Mouse (Mus musculus) lung, postnatal 0 days (tissue): Measurements from ENCODE around the gene Homer1. TPM values are rescaled to one million over a fixed set of nuclear protein-coding genes. Genes with fewer than 3 reads are reported as not detected.

ENCODE experiments used
- ATAC-seq: fragments of 200-750 bp; cut with Nextera tagmentation; 2 replicates; pipeline ENCODE4 v1.8.0; 2017; ENCODE audit warnings: moderate library complexity
- DNase-seq: peaks from one replicate; pipeline ENCODE4 v3.0.0-alpha.2; 2016; ENCODE audit warnings: low spot score
- H3K27ac ChIP-seq: fragments of 300-500 bp; sonication (generic); 2 replicates; pipeline ENCODE4 v1.5.1; 2014; ENCODE audit warnings: antibody characterized with exemption, mild to moderate bottlenecking, low read length, mixed read lengths
- H3K27me3 ChIP-seq: fragments of 300-500 bp; sonication (generic); replicated peaks from 2 replicates; pipeline ENCODE4 v1.6.1; 2014; ENCODE audit warnings: low read length, mixed read lengths; ENCODE audit not compliant: insufficient read depth
- H3K36me3 ChIP-seq: fragments of 300-500 bp; sonication (generic); 2 replicates; pipeline ENCODE4 v1.6.1; 2014; ENCODE audit warnings: low read length, mixed read lengths; ENCODE audit not compliant: insufficient read depth
- H3K4me1 ChIP-seq: fragments of 300-500 bp; sonication (generic); 2 replicates; pipeline ENCODE4 v1.6.1; 2014; ENCODE audit warnings: antibody characterized with exemption, low read depth, low read length, mixed read lengths; ENCODE audit not compliant: insufficient read depth
- H3K4me2 ChIP-seq: fragments of 300-500 bp; sonication (generic); replicated peaks from 2 replicates; pipeline ENCODE4 v1.6.1; 2014; ENCODE audit warnings: low read depth, mild to moderate bottlenecking, low read length, moderate library complexity, mixed read lengths
- H3K4me3 ChIP-seq: fragments of 300-500 bp; sonication (generic); 2 replicates; pipeline ENCODE4 v1.5.1; 2014; ENCODE audit warnings: low read depth, low read length
- H3K9ac ChIP-seq: fragments of 300-500 bp; sonication (generic); replicated peaks from 2 replicates; pipeline ENCODE4 v1.6.1; 2014; ENCODE audit warnings: low read depth, mild to moderate bottlenecking
- H3K9me3 ChIP-seq: fragments of 300-500 bp; sonication (generic); 2 replicates; pipeline ENCODE4 v1.6.1; 2016; ENCODE audit warnings: low read length, mixed read lengths
- CTCF ChIP-seq: IDR thresholded peaks from 2 replicates; pipeline ENCODE4 v1.5.1; 2016; ENCODE audit warnings: antibody characterized with exemption, mild to moderate bottlenecking
- EP300 ChIP-seq: IDR thresholded peaks from 2 replicates; pipeline ENCODE4 v1.6.1; 2016; ENCODE audit warnings: antibody characterized with exemption, mild to moderate bottlenecking, control low read depth
- WGBS: fragments of 180-500 bp; shearing (Covaris S2); extraction: QIAGEN DNeasy Blood & Tissue Kit; methylation state at CpG from one replicate; pipeline ENCODE4 v1.1.7; 2014; 5-methylcytosine and 5-hydroxymethylcytosine counted together
- polyA plus RNA-seq: library from polyadenylated mRNA; unstranded; fragments of >200 nt; fragmentation: Nextera tagmentation; extraction: Ambion mirVana; gene quantifications from 2 replicates; pipeline ENCODE4 v1.2.1, GENCODE M21; 2015

Gene Homer1
- 2.3 and 2.7 TPM in 2 replicates for polyA plus RNA-seq

GRCm38 (mm10) chr13:93299316-93299715 is at the start of gene Homer1:
Gene Homer1 (plus strand): TSS chr13:93299635.
- ATAC-seq, result no peak
- Histone ChIP-seq H3K4me3 (no peak within 1 kb of the TSS), H3K4me1 (no peaks in the 10 kb centered on the region), H3K36me3 (no peaks in the 10 kb centered on the region), H3K27ac (no peak within 1 kb of the TSS), H3K9me3 (no peaks in the 10 kb centered on the region), H3K9ac (no peak within 1 kb of the TSS), H3K27me3 (no peaks in the 10 kb centered on the region), H3K4me2 (no peak within 1 kb of the TSS)
- 84% methylated on average over 5 of the region's 5 CpGs for WGBS
- no peak for DNase-seq
- TF ChIP-seq EP300 (no peak), CTCF (no peak)

GRCm38 (mm10) chr13:93251732-93252131 is 47.7 kb upstream of the Homer1 start:
- Histone ChIP-seq H3K9ac (no peak overlapping the region), H3K4me3 (no peak overlapping the region), H3K36me3 (no peaks in the 10 kb centered on the region), H3K9me3 (no peaks in the 10 kb centered on the region), H3K27ac (no peak overlapping the region), H3K4me2 (no peak overlapping the region), H3K27me3 (no peaks in the 10 kb centered on the region), H3K4me1 (no peaks in the 10 kb centered on the region)
- peak; percentile 11 for DNase-seq
- ATAC-seq, result no peak
- WGBS, result 81% methylated on average over 6 of the region's 6 CpGs
- no peak for TF ChIP-seq CTCF
- no peak for TF ChIP-seq EP300

- Histone ChIP-seq H3K9me3 (no peaks in the 10 kb centered on the region), H3K27me3 (no peaks in the 10 kb centered on the region), H3K4me2 (no peak overlapping the region), H3K9ac (no peak overlapping the region), H3K4me1 (no peaks in the 10 kb centered on the region), H3K4me3 (no peak overlapping the region), H3K27ac (no peak overlapping the region), H3K36me3 (no peaks in the 10 kb centered on the region)
- TF ChIP-seq EP300, result no peak
- no peak for TF ChIP-seq CTCF
- no peak for ATAC-seq
- no peak for DNase-seq
- 82% methylated on average over 10 of the region's 10 CpGs for WGBS
These were observed 47.3 kb upstream of the Homer1 start for GRCm38 (mm10) chr13:93252175-93252574.

GRCm38 (mm10) chr13:93252941-93253340 is 46.5 kb upstream of the Homer1 start:
- WGBS, result 81% methylated on average over 5 of the region's 5 CpGs

GRCm38 (mm10) chr13:93267151-93267550 is 32.3 kb upstream of the Homer1 start:
- TF ChIP-seq CTCF, result no peak
- TF ChIP-seq EP300, result no peak
- no peaks in the 10 kb centered on the region for H3K4me1 ChIP-seq
- no peaks in the 10 kb centered on the region for H3K27me3 ChIP-seq
- DNase-seq (no peak), ATAC-seq (no peak)
- no peak overlapping the region for H3K4me3 ChIP-seq
- no peaks in the 10 kb centered on the region for H3K9me3 ChIP-seq
- no peak overlapping the region for H3K9ac ChIP-seq
- H3K27ac ChIP-seq, result no peak overlapping the region
- no peak overlapping the region for H3K4me2 ChIP-seq
- H3K36me3 ChIP-seq, result no peaks in the 10 kb centered on the region
- 82% methylated on average over 2 of the region's 2 CpGs for WGBS

More at GRCm38 (mm10) chr13:93252941-93253340, 46.5 kb upstream of the Homer1 start:
- no peak overlapping the region for H3K4me3 ChIP-seq
- H3K9me3 ChIP-seq, result no peaks in the 10 kb centered on the region
- ATAC-seq (no peak), DNase-seq (no peak)
- no peak overlapping the region for H3K27ac ChIP-seq
- TF ChIP-seq CTCF (no peak), EP300 (no peak)
- no peak overlapping the region for H3K9ac ChIP-seq
- H3K36me3 ChIP-seq, result no peaks in the 10 kb centered on the region
- H3K4me2 ChIP-seq, result no peak overlapping the region
- H3K4me1 ChIP-seq, result no peaks in the 10 kb centered on the region
- no peaks in the 10 kb centered on the region for H3K27me3 ChIP-seq

GRCm38 (mm10) chr13:93300581-93300980 is 1.1 kb downstream of the Homer1 start:
- H3K9ac ChIP-seq, result no peak overlapping the region

GRCm38 (mm10) chr13:93301060-93301459 is 1.6 kb downstream of the Homer1 start:
- no peak for TF ChIP-seq CTCF
- TF ChIP-seq EP300, result no peak
- Histone ChIP-seq H3K27me3 (no peaks in the 10 kb centered on the region), H3K27ac (no peak overlapping the region), H3K4me1 (no peaks in the 10 kb centered on the region; the same call in 1 of the 2 replicates), H3K9ac (no peak overlapping the region), H3K4me3 (no peak overlapping the region), H3K9me3 (no peaks in the 10 kb centered on the region), H3K4me2 (no peak overlapping the region), H3K36me3 (no peaks in the 10 kb centered on the region)
- ATAC-seq (no peak), DNase-seq (peak; percentile 30)
- 63% methylated on average over 2 of the region's 2 CpGs for WGBS

More at GRCm38 (mm10) chr13:93300581-93300980, 1.1 kb downstream of the Homer1 start:
- DNase-seq, result peak; percentile 28
- Histone ChIP-seq H3K4me2 (no peak overlapping the region), H3K4me1 (no peaks in the 10 kb centered on the region), H3K27me3 (no peaks in the 10 kb centered on the region), H3K27ac (no peak overlapping the region), H3K36me3 (no peaks in the 10 kb centered on the region), H3K4me3 (no peak overlapping the region), H3K9me3 (no peaks in the 10 kb centered on the region)
- ATAC-seq, result no peak
- 82% methylated on average over 5 of the region's 5 CpGs for WGBS
- TF ChIP-seq EP300 (no peak), CTCF (no peak)
